Mouse (Mus musculus): ENCODE results near the gene Celsr2. TPM values are rescaled to one million over a fixed set of nuclear protein-coding genes. Genes with fewer than 3 reads are reported as not detected.

Celsr2 gene
- polyA plus RNA-seq, 1 experiment from 2014 or later: 56.7 TPM

- Histone ChIP-seq H3K27me3 (ENCODE audit: control insufficient read depth, insufficient read depth, low read length) (no peaks in the 10 kb centered on the region), H3K4me2 (ENCODE audit: low read depth, low read length) (no peak overlapping the region), H3K9ac (replicated peaks; ENCODE audit: low read depth, low read length) (no peak overlapping the region), H3K27ac (ENCODE audit: low read depth, low read length) (no peak overlapping the region), H3K4me1 (ENCODE audit: control insufficient read depth, insufficient read depth, low read length) (peaks cover 15% of the 10 kb centered on the region; the same call in 1 of the 2 replicates), H3K36me3 (ENCODE audit: control insufficient read depth, insufficient read depth, low read length) (peaks cover 23% of the 10 kb centered on the region; the same call in 1 of the 2 replicates), H3K4me3 (ENCODE audit: low read depth, low read length) (no peak overlapping the region), H3K9me3 (ENCODE audit: control insufficient read depth, low read length) (no peaks in the 10 kb centered on the region)
- no peak for ATAC-seq (ENCODE audit: low read depth)
- WGBS: 55% methylated on average over 7 of the region's 7 CpGs
Observed at GRCm38 (mm10) chr3:108436380-108436714, 21.0 kb upstream of the Celsr2 start.

- Histone ChIP-seq H3K9me3 (ENCODE audit: control insufficient read depth, low read length) (no peaks in the 10 kb centered on the region), H3K4me3 (ENCODE audit: low read depth, low read length) (no peak overlapping the region), H3K36me3 (ENCODE audit: control insufficient read depth, insufficient read depth, low read length) (peaks cover 28% of the 10 kb centered on the region; the same call in 1 of the 2 replicates), H3K27me3 (ENCODE audit: control insufficient read depth, insufficient read depth, low read length) (no peaks in the 10 kb centered on the region), H3K4me2 (ENCODE audit: low read depth, low read length) (no peak overlapping the region), H3K4me1 (ENCODE audit: control insufficient read depth, insufficient read depth, low read length) (peaks cover 15% of the 10 kb centered on the region; the same call in 1 of the 2 replicates), H3K27ac (ENCODE audit: low read depth, low read length) (peak overlapping the region; percentile 45), H3K9ac (replicated peaks; ENCODE audit: low read depth, low read length) (no peak overlapping the region)
- ATAC-seq (ENCODE audit: low read depth): no peak
- 73% methylated on average over 17 of the region's 17 CpGs for WGBS
Observed at GRCm38 (mm10) chr3:108435701-108436379, 20.5 kb upstream of the Celsr2 start.

GRCm38 (mm10) chr3:108433881-108434495 is 18.6 kb upstream of the Celsr2 start:
- Histone ChIP-seq H3K36me3 (ENCODE audit: control insufficient read depth, insufficient read depth, low read length) (peaks cover 38% of the 10 kb centered on the region), H3K9ac (replicated peaks; ENCODE audit: low read depth, low read length) (no peak overlapping the region)
- peak; percentile 90 for ATAC-seq (ENCODE audit: low read depth)

GRCm38 (mm10) chr3:108433188-108433880 is 18.0 kb upstream of the Celsr2 start:
- no peak overlapping the region for H3K4me2 ChIP-seq (ENCODE audit: low read depth, low read length)
- H3K9ac ChIP-seq (replicated peaks; ENCODE audit: low read depth, low read length): no peak overlapping the region
- no peaks in the 10 kb centered on the region for H3K27me3 ChIP-seq (ENCODE audit: control insufficient read depth, insufficient read depth, low read length)
- ATAC-seq (ENCODE audit: low read depth): peak; percentile 91
- H3K9me3 ChIP-seq (ENCODE audit: control insufficient read depth, low read length): no peaks in the 10 kb centered on the region
- WGBS: 11% methylated on average over 18 of the region's 18 CpGs
- H3K36me3 ChIP-seq (ENCODE audit: control insufficient read depth, insufficient read depth, low read length): peaks cover 41% of the 10 kb centered on the region
- peaks cover 15% of the 10 kb centered on the region; the same call in 1 of the 2 replicates for H3K4me1 ChIP-seq (ENCODE audit: control insufficient read depth, insufficient read depth, low read length)
- peak overlapping the region; percentile 76 for H3K27ac ChIP-seq (ENCODE audit: low read depth, low read length)
- no peak overlapping the region for H3K4me3 ChIP-seq (ENCODE audit: low read depth, low read length)

More at GRCm38 (mm10) chr3:108433881-108434495, 18.6 kb upstream of the Celsr2 start:
- no peak overlapping the region for H3K4me2 ChIP-seq (ENCODE audit: low read depth, low read length)
- H3K27me3 ChIP-seq (ENCODE audit: control insufficient read depth, insufficient read depth, low read length): no peaks in the 10 kb centered on the region
- H3K27ac ChIP-seq (ENCODE audit: low read depth, low read length): peak overlapping the region; percentile 76
- 18% methylated on average over 19 of the region's 19 CpGs for WGBS
- H3K4me3 ChIP-seq (ENCODE audit: low read depth, low read length): no peak overlapping the region
- no peaks in the 10 kb centered on the region for H3K9me3 ChIP-seq (ENCODE audit: control insufficient read depth, low read length)
- H3K4me1 ChIP-seq (ENCODE audit: control insufficient read depth, insufficient read depth, low read length): peaks cover 15% of the 10 kb centered on the region; the same call in 1 of the 2 replicates

GRCm38 (mm10) chr3:108432542-108433187 is 17.3 kb upstream of the Celsr2 start:
- ATAC-seq (ENCODE audit: low read depth): no peak
- H3K4me2 ChIP-seq (ENCODE audit: low read depth, low read length): no peak overlapping the region
- no peak overlapping the region for H3K4me3 ChIP-seq (ENCODE audit: low read depth, low read length)
- H3K9me3 ChIP-seq (ENCODE audit: control insufficient read depth, low read length): no peaks in the 10 kb centered on the region
- no peaks in the 10 kb centered on the region for H3K27me3 ChIP-seq (ENCODE audit: control insufficient read depth, insufficient read depth, low read length)
- peak overlapping the region; percentile 76 for H3K27ac ChIP-seq (ENCODE audit: low read depth, low read length)
- peaks cover 15% of the 10 kb centered on the region; the same call in 1 of the 2 replicates for H3K4me1 ChIP-seq (ENCODE audit: control insufficient read depth, insufficient read depth, low read length)
- H3K36me3 ChIP-seq (ENCODE audit: control insufficient read depth, insufficient read depth, low read length): peaks cover 48% of the 10 kb centered on the region
- H3K9ac ChIP-seq (replicated peaks; ENCODE audit: low read depth, low read length): peak overlapping the region; percentile 29; the same call in 1 of the 2 replicates
- 25% methylated on average over 13 of the region's 13 CpGs for WGBS

GRCm38 (mm10) chr3:108425624-108426018 is 10.3 kb upstream of the Celsr2 start:
- Histone ChIP-seq H3K9me3 (ENCODE audit: control insufficient read depth, low read length) (no peaks in the 10 kb centered on the region), H3K4me1 (ENCODE audit: control insufficient read depth, insufficient read depth, low read length) (peaks cover 22% of the 10 kb centered on the region), H3K4me2 (ENCODE audit: low read depth, low read length) (no peak overlapping the region), H3K27ac (ENCODE audit: low read depth, low read length) (peak overlapping the region; percentile 57), H3K27me3 (ENCODE audit: control insufficient read depth, insufficient read depth, low read length) (no peaks in the 10 kb centered on the region), H3K4me3 (ENCODE audit: low read depth, low read length) (no peak overlapping the region), H3K9ac (replicated peaks; ENCODE audit: low read depth, low read length) (no peak overlapping the region), H3K36me3 (ENCODE audit: control insufficient read depth, insufficient read depth, low read length) (peaks cover 45% of the 10 kb centered on the region)
- 70% methylated on average over 6 of the region's 6 CpGs for WGBS
- no peak for ATAC-seq (ENCODE audit: low read depth)

GRCm38 (mm10) chr3:108424944-108425623 is 9.7 kb upstream of the Celsr2 start:
- no peak overlapping the region for H3K4me3 ChIP-seq (ENCODE audit: low read depth, low read length)
- peaks cover 43% of the 10 kb centered on the region for H3K36me3 ChIP-seq (ENCODE audit: control insufficient read depth, insufficient read depth, low read length)
- peaks cover 22% of the 10 kb centered on the region for H3K4me1 ChIP-seq (ENCODE audit: control insufficient read depth, insufficient read depth, low read length)
- ATAC-seq (ENCODE audit: low read depth): no peak
- 37% methylated on average over 7 of the region's 7 CpGs for WGBS
- H3K27me3 ChIP-seq (ENCODE audit: control insufficient read depth, insufficient read depth, low read length): no peaks in the 10 kb centered on the region
- H3K4me2 ChIP-seq (ENCODE audit: low read depth, low read length): no peak overlapping the region
- H3K27ac ChIP-seq (ENCODE audit: low read depth, low read length): peak overlapping the region; percentile 57
- H3K9me3 ChIP-seq (ENCODE audit: control insufficient read depth, low read length): no peaks in the 10 kb centered on the region
- H3K9ac ChIP-seq (replicated peaks; ENCODE audit: low read depth, low read length): no peak overlapping the region
